Mouse (Mus musculus) ES-E14 (cell line): Measurements from ENCODE around the gene Mrpl22. TPM values are rescaled to one million over a fixed set of nuclear protein-coding genes. Genes with fewer than 3 reads are reported as not detected.
"Not testable (repeated sequence)": the region's sequence is repeated elsewhere in the genome, so short reads cannot be mapped to it uniquely, and the experiment has no call there.

Source experiments
- DNase-seq: peaks from one replicate; pipeline ENCODE4 v3.0.0-alpha.2; 2013; ENCODE audit warnings: low read depth, low spot score
- H3K27ac ChIP-seq: 2 replicates; pipeline ENCODE4 v1.5.1; 2012; ENCODE audit warnings: low read depth, mild to moderate bottlenecking, low read length, moderate library complexity, mixed read lengths; ENCODE audit not compliant: poor library complexity, insufficient read depth, severe bottlenecking
- H3K36me3 ChIP-seq: 2 replicates; pipeline ENCODE4 v1.6.1; 2012; ENCODE audit warnings: mild to moderate bottlenecking, low read length, moderate library complexity, mixed read lengths; ENCODE audit not compliant: control insufficient read depth, poor library complexity, insufficient read depth, severe bottlenecking
- H3K4me1 ChIP-seq, 2 experiments: fragments of 150-350 bp in 1 of 2; sonication (generic) in 1 of 2; 2 replicates each; pipeline ENCODE4 v1.6.1; 2012; ENCODE audit warnings: low read length in 2 of 2, mild to moderate bottlenecking in 1 of 2, mixed read lengths in 1 of 2; ENCODE audit not compliant: control insufficient read depth in 2 of 2, insufficient read depth in 2 of 2, poor library complexity in 1 of 2
- H3K4me3 ChIP-seq, 2 experiments: fragments of 150-350 bp in 1 of 2; sonication (generic) in 1 of 2; 2 replicates each; pipeline ENCODE4 v1.5.1; 2012; ENCODE audit warnings: low read length in 2 of 2, low read depth in 1 of 2, mild to moderate bottlenecking in 1 of 2, mixed read lengths in 1 of 2; ENCODE audit not compliant: insufficient read depth in 1 of 2, poor library complexity in 1 of 2, severe bottlenecking in 1 of 2
- H3K9ac ChIP-seq: 2 replicates; pipeline ENCODE4 v1.6.1; 2012; ENCODE audit warnings: low read depth, mild to moderate bottlenecking, low read length, mixed read lengths; ENCODE audit not compliant: poor library complexity, insufficient read depth, severe bottlenecking
- H3K9me3 ChIP-seq: fragments of 150-350 bp; sonication (generic); 2 replicates; pipeline ENCODE4 v1.6.1; 2012; ENCODE audit warnings: low read depth, mild to moderate bottlenecking, low read length; ENCODE audit not compliant: control insufficient read depth, insufficient read depth
- CHD2 ChIP-seq: IDR thresholded peaks from 2 replicates; pipeline ENCODE4 v1.6.1; 2014; ENCODE audit warnings: mild to moderate bottlenecking, low read depth, low read length, inconsistent platforms
- HCFC1 ChIP-seq: IDR thresholded peaks from 2 replicates; pipeline ENCODE4 v1.6.1; 2012; ENCODE audit warnings: low read length, inconsistent platforms, borderline replicate concordance; ENCODE audit not compliant: insufficient read depth
- MAFK ChIP-seq: IDR thresholded peaks from 2 replicates; pipeline ENCODE4 v1.6.1; 2014; ENCODE audit warnings: mild to moderate bottlenecking, low read depth, low read length, inconsistent platforms; ENCODE audit not compliant: insufficient read depth
- ZC3H11A ChIP-seq: IDR thresholded peaks from 2 replicates; pipeline ENCODE4 v1.6.1; 2012; ENCODE audit warnings: low read depth, mild to moderate bottlenecking, inconsistent platforms, low read length, borderline replicate concordance
- ZNF384 ChIP-seq: IDR thresholded peaks from 2 replicates; pipeline ENCODE4 v1.6.1; 2012; ENCODE audit warnings: low read depth, low read length, inconsistent platforms
- in situ Hi-C, 2 experiments: fragments of 600-800 bp; cut with MboI; formaldehyde crosslinking; loops; one replicate each; pipeline ENCODE4 v1.15.1; 2025; ENCODE audit warnings: low sequenced_read_pairs in 2 of 2, inconsistent platforms in 1 of 2; ENCODE audit not compliant: unreplicated experiment in 2 of 2
- total RNA-seq: library from RNA; depleted of rRNA; stranded (reverse); fragments of 300-350 nt; gene quantifications from 2 replicates; pipeline ENCODE4 v1.2.3, GENCODE M21; 2012

Gene Mrpl22
- total RNA-seq, 1 experiment: 71.0 TPM

DNA sequence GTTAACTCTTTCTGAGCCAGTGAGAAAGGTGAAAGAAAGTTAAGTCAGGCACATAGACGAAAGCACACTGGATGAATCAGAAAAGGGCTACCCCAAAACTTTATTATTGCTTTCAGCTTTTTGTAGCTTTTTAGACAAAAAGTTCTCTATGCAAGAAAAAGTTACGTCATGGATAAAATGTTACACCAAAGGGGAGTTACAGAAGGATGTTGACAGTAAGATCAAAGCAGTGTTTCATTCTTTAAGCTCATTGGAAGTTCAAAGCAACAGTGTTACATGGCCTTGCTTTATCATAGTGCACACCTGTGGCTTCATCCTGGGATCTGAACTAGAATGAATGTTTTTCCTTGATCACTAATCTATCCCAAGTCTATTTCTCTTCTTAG is 40.2 kb downstream of the Mrpl22 start:
- no peak for DNase-seq
- TF ChIP-seq MAFK (no peak), HCFC1 (no peak), CHD2 (no peak), ZC3H11A (no peak), ZNF384 (no peak)
- in situ Hi-C loops: no loop called here

DNA sequence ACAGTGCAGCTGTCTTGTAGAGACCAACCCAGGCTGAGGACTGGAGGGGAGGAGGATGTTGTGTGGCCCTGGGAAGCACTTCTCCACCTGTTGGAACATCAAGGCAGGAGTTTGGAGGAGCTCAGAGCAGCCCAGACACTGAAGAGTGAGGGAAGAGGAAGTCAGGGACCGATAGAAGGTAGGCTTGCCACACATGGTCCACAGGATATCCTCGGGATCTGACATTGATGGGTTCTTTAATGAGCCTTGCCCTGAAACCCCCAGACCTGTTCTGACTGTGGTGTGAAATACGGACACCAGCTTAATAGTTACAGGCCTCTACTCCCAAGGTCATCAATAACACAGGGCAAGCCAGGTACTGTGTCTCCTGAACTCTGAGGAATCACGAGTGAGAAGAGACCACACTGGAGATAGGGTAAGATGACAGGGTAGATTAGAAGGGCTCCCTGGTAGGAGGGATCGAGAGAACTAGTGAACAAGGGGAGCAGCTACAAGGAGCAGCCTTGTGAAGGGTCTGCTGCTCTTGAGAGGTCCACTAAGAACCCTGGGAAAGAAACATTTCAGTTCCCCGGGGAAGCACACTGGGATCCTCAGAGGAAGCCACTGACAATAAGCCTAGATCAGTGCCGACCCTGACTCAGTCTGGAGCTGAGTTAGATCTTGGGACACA is 42.3 kb downstream of the Mrpl22 start:
- DNase-seq: no peak
- Histone ChIP-seq H3K36me3 (no peaks in the 10 kb centered on the region), H3K9me3 (no peaks in the 10 kb centered on the region), H3K9ac (no peak overlapping the region), H3K4me3 (no peak overlapping the region), H3K4me1 (peaks cover 0 to 16% of the 10 kb centered on the region in 2 experiments; a peak in 2 of 4 replicates), H3K27ac (no peak overlapping the region)
- TF ChIP-seq ZC3H11A: no peak
- TF ChIP-seq HCFC1: no peak
- TF ChIP-seq CHD2: no peak
- TF ChIP-seq MAFK: no peak
- TF ChIP-seq ZNF384: no peak
- in situ Hi-C loops: no loop called here

More for the DNA sequence above, 40.2 kb downstream of the Mrpl22 start:
- Histone ChIP-seq H3K36me3 (no peaks in the 10 kb centered on the region), H3K9ac (no peak overlapping the region), H3K9me3 (no peaks in the 10 kb centered on the region), H3K4me1 (peaks cover 0 to 16% of the 10 kb centered on the region in 2 experiments; a peak in 2 of 4 replicates), H3K4me3 (no peak overlapping the region), H3K27ac (no peak overlapping the region)

DNA sequence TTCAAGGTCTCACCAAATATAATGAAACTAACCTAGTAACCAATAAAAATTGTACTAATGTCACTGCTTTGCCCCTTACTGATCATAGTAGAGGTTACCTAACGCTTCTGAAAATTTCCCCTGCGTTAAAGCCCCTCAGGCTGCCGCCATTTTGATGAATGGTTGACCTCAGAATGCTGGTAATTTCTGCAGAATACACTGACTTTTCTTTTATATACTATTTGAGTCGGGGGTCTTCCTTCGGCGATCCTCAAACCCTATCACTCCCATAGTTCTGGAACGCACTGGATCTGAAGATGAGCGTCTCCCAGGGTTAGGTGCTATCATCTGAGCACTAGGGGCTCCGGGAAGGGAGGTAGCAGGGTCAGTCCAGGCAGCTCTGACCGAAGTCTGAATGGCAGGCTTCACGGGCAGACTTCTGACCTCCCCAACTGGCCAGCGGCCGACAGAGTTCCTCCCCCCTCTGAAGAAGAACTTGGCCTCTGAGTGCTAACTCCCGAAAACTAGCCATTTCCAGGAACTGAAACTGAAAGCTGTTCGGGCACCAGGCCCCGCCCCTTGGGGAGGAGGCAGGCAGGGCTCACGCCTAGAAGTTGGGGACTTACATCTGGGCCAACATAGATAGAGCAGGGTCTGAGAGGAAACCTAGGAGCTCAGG is 43.1 kb downstream of the Mrpl22 start:
- no peak for DNase-seq
- no peak for TF ChIP-seq MAFK
- no peak for TF ChIP-seq HCFC1
- no peak for TF ChIP-seq ZC3H11A
- TF ChIP-seq ZNF384: no peak
- TF ChIP-seq CHD2: no peak
- H3K9me3 ChIP-seq: no peaks in the 10 kb centered on the region
- peak overlapping the region in 1 of 2 experiments; percentile 57; a peak in 2 of 4 replicates for H3K4me3 ChIP-seq
- H3K9ac ChIP-seq: no peak overlapping the region
- no peaks in the 10 kb centered on the region for H3K36me3 ChIP-seq
- peaks cover 0 to 16% of the 10 kb centered on the region in 2 experiments; a peak in 2 of 4 replicates for H3K4me1 ChIP-seq
- in situ Hi-C loops: no loop called here
- no peak overlapping the region for H3K27ac ChIP-seq

DNA sequence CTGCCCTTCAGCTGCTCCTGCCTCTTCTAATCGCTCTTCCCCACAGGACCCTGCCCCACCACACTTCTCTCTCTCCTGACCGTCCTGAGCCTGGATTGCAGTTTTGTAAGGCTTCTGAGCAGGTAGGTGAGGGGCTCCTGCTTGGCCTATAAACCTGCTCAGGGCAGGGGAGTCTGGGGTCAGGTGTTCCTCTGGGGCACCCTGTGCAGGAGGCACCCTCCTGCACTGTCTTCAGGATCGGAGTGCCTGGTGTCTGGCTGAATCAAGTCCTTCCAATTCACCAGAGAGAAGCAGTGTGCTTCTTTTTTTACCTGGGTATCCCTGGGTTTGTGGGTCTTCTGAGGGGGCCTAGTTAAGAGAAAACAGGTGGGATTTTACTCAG is 43.6 kb downstream of the Mrpl22 start:
- H3K36me3 ChIP-seq, DNase-seq, H3K4me3 ChIP-seq, in situ Hi-C loops, H3K9ac ChIP-seq, H3K9me3 ChIP-seq, H3K27ac ChIP-seq: not testable (repeated sequence)
- peaks cover 0 to 16% of the 10 kb centered on the region in 2 experiments; a peak in 2 of 4 replicates for H3K4me1 ChIP-seq

DNA sequence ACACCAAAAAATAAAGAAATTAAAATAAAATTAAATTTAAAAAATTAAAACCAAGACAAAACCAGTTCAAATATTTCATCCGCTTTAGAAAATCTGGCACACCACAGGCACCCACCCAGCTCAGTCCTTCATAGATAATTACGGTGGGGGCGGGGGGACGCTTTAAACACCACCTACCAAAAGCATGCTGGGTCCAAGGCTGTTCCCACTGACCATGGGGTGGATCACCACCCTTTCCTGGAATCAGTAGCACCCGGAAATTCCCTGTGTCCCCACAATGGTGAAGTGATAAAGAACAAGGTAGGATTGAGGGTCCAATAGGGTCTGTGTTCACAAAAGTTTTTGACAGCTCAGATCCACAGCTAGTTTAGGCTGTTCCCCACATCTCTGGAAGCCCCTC is 44.4 kb downstream of the Mrpl22 start:
- peaks cover 0 to 11% of the 10 kb centered on the region in 2 experiments; a peak in 2 of 4 replicates for H3K4me1 ChIP-seq
- no peak overlapping the region for H3K4me3 ChIP-seq
- H3K9ac ChIP-seq: no peak overlapping the region
- DNase-seq: no peak
- no peak overlapping the region for H3K27ac ChIP-seq
- no peaks in the 10 kb centered on the region for H3K9me3 ChIP-seq
- TF ChIP-seq CHD2: no peak
- no peak for TF ChIP-seq HCFC1
- TF ChIP-seq MAFK: no peak
- no peak for TF ChIP-seq ZC3H11A
- no peak for TF ChIP-seq ZNF384
- H3K36me3 ChIP-seq: no peaks in the 10 kb centered on the region
- in situ Hi-C loops: no loop called here
